Mouse (Mus musculus): ENCODE measurements around the gene Pskh1. TPM values are rescaled to one million over a fixed set of nuclear protein-coding genes. Genes with fewer than 3 reads are reported as not detected.
A peak's percentile ranks its signal among the peaks of the same experiment; 100 is the strongest.

The Pskh1 gene
- polyA plus RNA-seq, 1 experiment, result 13.3 TPM

DNA sequence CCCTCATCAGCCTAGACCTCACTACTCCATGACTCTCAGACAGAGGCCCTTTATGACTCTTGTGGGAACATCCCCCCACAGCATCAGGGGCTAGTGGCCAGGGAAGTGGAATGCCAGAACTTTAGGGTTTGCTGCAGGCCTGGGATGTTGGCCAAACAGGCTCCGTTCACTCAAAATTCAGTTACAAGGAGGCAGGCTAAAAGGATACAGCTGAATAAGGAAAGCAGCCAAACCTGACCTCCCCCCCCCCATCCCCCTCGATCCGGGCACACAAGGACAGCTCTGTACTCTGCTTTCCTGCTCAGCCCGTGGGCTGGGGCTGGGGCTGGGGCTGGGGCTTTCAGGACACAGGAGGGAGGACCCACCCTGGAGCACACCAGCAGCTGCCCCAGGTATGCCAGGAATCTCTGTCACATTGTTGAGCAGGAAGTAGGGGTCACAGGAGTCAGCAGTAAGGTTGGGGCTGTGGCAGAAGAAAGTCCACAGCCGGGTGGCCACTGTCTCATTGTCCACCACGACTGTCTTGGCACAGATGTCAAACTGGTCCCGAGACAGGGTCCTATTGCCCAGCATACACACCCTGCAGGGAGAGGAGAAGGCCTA is 50.9 kb downstream of the Pskh1 start:
- DNase-seq (ENCODE audit: extremely low spot score in 1 of 2, low spot score in 1 of 2), result peak in 1 of 2 experiments; percentile 48

DNA sequence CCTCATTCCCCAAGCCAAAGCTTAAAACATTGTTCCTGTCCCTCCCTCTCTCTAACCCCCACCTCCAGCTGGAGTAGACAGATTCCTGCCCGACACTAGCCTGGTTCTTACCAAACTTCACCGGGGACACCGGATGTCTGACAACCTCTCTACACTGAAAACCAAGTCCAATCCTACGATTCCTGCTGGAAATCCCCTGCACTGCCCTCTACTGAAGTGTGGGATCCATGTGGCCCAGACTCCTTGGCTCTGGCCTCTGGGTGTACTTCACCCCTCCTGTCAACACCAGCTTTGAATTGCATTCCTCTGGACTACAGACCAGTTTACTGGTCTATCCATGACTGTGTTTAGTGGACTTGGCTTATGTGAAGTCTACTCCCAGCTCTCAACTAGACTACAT is 56.3 kb downstream of the Pskh1 start:
- no peak for DNase-seq (ENCODE audit: extremely low spot score in 1 of 2, low spot score in 1 of 2)

DNA sequence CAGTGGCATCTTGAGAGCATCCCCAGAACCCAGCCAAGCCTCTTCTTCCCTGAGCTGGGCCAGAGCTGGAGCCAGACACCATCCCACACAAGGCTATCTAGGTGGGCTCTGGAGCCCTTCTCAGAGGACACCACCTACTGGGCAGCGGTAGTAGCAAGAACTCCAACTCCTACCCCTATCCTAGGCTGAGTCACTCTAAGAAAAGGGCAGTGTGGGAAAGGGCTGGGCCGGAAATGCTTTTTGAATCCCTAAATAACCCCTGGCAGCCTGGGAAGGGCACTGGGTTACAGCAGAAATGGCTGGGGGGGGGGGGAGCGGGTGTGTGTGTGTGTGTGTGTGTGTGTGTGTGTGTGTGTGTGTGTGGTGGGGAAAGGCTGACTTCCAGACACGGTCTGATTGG is 57.6 kb downstream of the Pskh1 start:
- no peak for DNase-seq (ENCODE audit: extremely low spot score in 1 of 2, low spot score in 1 of 2)

DNA sequence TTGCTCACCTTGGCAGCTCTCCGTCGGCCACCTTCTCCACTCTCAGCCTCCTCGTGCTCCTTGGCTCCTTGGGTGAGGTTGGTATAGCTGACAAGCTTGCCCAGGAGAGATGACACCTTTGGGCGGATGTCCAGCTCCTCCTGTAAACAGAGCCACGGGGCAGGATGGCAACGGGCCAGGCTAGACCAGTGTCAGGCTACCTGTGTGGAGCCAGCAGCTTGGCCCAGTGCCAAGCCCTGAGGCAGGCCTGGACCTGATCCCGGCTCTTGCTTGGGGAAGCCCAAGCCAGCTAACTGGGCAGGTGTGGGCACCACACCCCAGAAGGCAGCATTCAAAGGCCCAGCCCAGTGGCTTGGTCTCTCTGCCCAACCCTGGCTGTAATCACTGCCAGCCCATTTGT is 59.1 kb downstream of the Pskh1 start:
- no peak for DNase-seq (ENCODE audit: extremely low spot score in 1 of 2, low spot score in 1 of 2)

DNA sequence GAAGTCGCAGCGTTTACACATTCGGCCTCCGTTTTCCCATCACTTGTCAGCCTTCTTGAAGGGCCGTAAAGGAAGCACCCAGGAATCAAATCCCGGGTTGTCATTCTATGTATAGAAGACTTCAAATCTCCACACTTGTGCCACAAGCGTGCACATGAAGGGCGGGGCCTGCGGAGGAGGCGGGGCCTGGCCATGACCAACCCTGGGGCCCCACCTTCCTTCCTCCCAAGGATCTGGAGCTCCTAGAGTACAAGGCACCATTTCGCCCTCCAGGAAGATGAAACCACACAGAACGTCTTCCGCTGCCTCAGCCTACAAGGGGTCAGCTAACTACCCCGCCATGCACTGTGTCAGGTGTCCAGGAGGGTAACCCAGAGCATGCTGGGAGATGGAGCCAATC is 60.9 kb downstream of the Pskh1 start:
- no peak for DNase-seq (ENCODE audit: extremely low spot score in 1 of 2, low spot score in 1 of 2)

DNA sequence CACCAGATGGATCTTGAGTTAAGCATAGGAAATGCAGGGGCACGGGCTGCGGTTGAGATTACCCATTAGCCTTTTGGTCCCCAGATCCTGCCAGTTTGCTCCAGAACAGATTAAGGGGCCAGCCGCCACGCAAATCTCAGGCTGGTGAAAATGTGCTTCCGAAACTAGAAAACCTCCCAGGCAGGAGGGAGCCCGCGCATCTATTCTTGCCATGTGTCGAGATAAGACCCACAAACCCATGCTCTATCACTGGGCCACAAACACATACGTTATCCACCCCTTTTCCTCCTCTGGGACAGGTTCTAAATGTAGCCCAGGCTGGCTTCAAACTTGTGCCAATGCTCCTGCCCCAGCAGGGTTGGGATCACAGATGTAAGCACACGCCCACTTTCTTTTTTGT is 61.3 kb downstream of the Pskh1 start:
- DNase-seq (ENCODE audit: extremely low spot score in 1 of 2, low spot score in 1 of 2), result no peak

DNA sequence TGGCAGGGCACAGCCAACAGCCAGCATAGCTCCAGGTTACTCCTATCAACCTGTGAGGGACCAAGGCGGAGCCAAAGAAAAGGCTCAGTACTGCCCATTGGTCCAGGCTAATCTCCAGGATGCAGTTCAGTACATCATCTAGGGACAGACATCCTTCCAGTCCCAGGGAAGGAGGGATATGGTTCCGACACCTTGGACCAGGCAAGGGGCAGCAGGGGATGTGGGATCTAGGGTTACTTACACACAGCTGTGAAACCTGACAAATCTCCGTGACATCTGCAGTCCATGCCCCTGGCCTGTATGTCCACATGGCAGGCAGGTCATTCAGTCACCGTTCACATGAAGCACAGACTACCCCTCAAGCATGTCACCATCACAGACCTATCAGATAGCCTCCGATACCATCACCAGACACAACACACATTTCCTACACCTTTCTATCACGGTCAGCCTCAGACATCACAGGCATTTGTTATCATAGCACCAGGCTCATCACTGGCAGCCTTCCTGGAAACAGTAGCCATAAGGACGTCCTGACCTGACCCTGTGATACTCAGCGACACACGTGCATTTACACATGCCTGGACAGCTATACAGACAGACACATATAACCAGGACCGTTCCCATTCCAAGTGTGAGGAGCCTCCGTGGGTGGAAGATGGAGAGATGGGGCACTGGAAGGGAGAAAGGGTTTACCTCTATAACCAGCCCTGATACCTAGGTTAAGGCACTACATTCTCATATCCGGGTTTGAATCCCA is 64.4 kb downstream of the Pskh1 start:
- DNase-seq (ENCODE audit: extremely low spot score in 1 of 2, low spot score in 1 of 2), result no peak

DNA sequence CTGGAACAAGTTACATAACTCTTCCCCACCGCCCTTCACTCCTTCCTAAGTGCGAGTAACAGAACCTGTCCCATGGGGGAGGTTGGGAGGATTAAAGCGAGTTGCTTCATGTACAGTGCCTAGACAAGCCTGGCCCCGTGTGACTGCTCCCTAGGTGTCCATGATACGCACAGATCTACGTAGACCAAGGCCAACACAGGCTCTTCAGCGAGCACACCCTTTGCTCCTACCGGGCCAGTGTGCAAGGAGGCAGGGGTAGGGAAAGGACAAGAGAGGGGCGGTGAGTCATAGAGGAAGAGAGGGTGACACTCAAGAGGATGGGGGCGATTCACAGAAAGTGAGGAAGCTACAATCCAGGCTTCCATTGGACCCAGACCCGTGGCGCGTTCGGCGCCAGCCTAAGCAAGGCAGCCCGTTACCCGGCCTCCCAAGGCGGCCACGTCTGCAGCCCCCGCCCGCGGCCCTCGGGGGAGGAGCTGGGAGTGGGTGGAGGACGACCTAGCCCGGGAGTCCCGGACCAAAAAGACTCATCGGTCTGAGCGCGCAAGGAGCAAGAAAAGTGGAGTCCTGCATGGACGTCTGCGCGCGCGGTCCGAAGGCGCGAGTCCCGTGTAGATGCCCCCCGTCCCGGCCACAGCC is 65.1 kb downstream of the Pskh1 start:
- no peak for DNase-seq (ENCODE audit: extremely low spot score in 1 of 2, low spot score in 1 of 2)

DNA sequence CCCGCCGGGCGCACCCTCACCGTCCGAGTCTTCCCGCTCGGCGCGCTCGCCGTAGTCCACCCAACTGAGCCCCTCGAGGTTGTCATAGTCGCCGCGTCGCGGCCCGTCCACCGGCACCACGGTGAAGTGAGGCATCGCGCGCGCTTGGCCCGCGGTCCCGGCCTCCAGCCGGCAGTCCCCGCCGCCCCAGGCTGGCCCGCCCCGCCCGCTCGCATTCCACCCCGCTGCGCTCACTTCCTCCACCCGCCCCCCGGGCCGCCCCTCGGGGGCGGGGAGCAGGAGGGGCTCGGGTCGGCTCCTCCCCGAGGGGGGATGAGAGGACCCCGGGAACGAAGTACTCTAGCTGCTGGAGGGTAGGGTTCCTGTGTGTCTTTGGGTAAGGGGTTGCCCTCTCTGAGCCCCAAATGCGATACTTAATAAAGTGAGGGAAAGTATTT is 65.7 kb downstream of the Pskh1 start, which contains the start of gene Slc12a4:
Slc12a4 (minus strand) TSS at position 193 of the 437 bp plus-strand sequence.
- DNase-seq (ENCODE audit: extremely low spot score in 1 of 2, low spot score in 1 of 2), result no peak

DNA sequence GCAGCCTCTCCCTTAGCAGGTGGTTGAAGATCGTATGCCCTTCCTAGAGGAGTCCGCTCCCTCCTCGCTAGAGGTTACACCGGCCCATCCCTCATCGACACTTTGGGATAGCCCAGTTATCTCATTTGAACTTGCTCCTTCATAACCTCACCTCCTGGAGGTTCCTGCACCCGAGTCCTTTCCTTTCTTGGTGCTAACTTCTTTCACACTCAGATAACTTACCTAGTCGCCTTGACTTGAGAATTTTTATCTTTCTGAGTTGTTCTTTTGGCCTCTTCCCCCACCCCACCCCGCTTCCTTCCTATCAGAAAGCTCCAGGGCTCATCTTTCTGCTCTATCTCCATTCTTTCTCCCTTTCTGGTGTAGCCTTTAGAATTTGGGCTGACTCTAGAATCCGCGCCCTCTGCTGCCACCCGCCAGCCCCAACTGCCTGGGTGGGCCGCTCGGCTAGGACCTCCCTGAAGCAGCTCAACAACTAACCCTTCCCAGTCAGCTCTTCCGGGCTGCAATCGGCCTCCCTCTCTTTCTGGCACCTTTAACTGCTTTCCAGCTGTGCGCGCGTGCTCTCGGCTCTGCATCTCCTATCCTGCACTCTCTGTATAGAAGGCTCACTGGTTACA is 66.6 kb downstream of the Pskh1 start:
- DNase-seq (ENCODE audit: extremely low spot score in 1 of 2, low spot score in 1 of 2), result no peak

DNA sequence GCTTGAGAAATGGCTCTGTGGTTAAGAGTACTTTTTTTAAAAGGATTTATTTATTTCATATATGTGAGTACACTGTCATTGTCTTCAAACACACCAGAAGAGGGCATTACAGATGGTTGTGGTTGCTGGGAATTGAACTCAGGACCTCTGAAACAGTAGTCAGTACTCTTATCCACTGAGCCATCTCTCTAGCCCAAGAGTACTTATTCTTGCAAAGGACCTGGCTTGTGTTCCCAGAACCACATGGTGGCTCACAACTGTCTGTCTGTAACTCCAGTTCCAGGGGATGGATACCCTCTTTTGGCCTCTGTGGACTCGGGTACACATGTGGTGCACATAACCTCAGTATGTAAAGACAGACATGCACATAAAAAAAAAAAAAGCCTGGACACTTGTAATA is 69.1 kb downstream of the Pskh1 start:
- DNase-seq (ENCODE audit: extremely low spot score in 1 of 2, low spot score in 1 of 2), result no peak

DNA sequence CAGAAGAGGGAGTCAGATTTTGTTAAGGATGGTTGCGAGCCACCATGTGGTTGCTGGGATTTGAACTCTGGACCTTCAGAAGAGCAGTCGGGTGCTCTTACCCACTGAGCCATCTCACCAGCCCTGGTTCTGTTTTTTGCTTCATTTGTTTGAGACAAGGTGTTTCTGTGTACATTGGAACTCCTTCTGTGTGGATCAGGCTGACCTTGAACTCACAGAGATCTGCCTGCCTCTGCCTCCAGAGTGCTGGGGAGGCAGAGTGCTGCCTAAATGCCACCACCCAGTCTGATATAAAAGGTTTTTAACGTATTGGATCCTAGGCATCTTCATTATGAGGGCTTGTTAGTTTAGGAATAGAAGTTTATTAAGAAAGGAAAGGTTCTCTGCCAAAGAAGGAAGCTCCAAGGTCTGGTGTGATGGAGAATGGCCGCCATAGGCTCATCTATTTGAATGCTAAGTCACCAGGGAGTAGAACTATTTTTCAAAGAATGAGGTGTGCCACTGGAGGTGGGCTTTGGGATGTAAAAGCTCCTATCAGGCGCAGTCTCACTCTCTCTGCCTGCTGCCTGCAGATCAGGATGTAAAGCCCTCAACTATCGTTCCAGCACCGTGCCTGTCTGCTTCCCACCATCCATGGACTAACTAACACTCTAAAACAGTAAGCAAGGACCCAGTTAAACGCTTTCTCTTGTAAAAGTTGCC is 70.9 kb downstream of the Pskh1 start:
- no peak for DNase-seq (ENCODE audit: extremely low spot score in 1 of 2, low spot score in 1 of 2)

DNA sequence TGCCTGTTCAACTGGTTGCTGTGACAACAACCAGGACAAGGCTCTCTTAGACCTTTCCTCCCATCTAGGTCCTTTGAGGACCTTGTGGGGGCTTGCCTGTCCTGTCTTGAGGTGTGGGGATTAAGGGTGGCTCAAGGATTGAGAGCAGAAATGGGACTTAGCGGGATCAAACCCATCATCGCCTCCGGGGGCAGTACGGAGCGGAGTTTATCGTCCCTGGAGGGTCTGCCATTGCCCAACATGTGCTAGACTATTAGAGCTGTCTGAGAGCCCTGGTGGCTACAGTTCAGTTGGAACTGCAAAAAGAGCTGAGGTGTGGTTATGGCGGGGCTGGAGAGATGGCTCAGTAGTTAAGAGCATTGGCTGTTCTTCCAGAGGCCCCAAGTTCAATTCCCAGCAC is 75.1 kb downstream of the Pskh1 start:
- no peak for DNase-seq (ENCODE audit: extremely low spot score in 1 of 2, low spot score in 1 of 2)

DNA sequence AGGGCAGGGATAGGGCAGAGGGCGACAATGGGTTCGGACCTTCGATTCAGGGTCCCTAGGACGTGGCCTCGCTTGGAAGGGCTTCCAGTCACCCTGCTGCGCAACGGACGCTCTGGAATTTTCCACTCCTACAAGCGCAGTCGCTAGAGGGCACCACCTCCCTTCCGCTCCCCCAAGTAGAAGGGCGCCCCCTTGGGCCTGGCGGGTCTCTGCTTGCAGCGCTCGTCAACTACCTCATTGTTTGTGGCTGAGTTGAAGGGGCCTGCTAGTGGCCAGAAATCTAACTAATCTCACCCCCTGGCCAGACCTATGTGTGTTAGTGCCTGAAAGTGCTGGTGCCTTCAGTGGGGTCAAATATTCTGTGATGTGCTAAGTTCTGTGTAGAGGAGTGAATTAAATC is 79.1 kb downstream of the Pskh1 start, which contains the start of gene Dpep3:
Dpep3 (minus strand) TSS at position 105 of the 400 bp plus-strand sequence.
- DNase-seq (ENCODE audit: extremely low spot score in 1 of 2, low spot score in 1 of 2), result no peak

DNA sequence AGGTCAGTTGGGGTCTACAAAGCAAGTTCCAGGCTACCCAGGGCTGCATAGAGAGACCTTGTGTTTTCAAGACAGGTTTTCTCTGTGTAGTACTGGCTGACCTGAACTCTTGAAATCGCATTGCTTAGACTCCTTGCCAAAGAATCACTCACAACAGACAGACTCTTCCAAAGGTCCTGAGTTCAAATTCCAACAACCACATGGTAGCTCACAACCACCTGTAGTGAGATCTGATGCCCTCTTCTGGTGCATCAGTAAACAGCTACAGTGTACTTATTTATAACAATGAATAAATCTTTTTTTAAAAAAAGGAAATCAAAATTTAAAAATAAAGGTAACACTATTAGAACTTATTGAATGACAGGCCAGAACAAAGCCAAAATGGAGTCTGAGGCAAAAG is 80.9 kb downstream of the Pskh1 start:
- DNase-seq (ENCODE audit: extremely low spot score in 1 of 2, low spot score in 1 of 2), result no peak

Other genes with a start within 250 kb of the Pskh1 start
- 33.6 and 37.2 TPM in 2 replicates for gene Carmil2, start 214.2 kb upstream of the Pskh1 start, polyA plus RNA-seq (2012; rRNA removed)
- gene Acd, start 199.3 kb upstream of the Pskh1 start, polyA plus RNA-seq (2012; rRNA removed), result 42.5 and 46.0 TPM in 2 replicates
- 49.5 and 57.0 TPM in 2 replicates for gene Pard6a, start 199.3 kb upstream of the Pskh1 start, polyA plus RNA-seq (2012; rRNA removed)
- 0.38 and 0.92 TPM in 2 replicates for gene 4933405L10Rik, start 192.8 kb upstream of the Pskh1 start, polyA plus RNA-seq (2012; rRNA removed)
- gene Enkd1, start 192.2 kb upstream of the Pskh1 start, polyA plus RNA-seq (2012; rRNA removed), result 15.6 and 16.0 TPM in 2 replicates
- gene Gfod2, start 141.8 kb upstream of the Pskh1 start, polyA plus RNA-seq (2012; rRNA removed), result 18.1 and 21.5 TPM in 2 replicates
- 24.2 and 28.5 TPM in 2 replicates for gene Ranbp10, start 73.1 kb upstream of the Pskh1 start, polyA plus RNA-seq (2012; rRNA removed)
- gene Tsnaxip1, start 72.7 kb upstream of the Pskh1 start, polyA plus RNA-seq (2012; rRNA removed), result 0.17 TPM in 1 of 2 replicates, not detected in the other
- 31.5 and 32.3 TPM in 2 replicates for gene Cenpt, start 47.2 kb upstream of the Pskh1 start, polyA plus RNA-seq (2012; rRNA removed)
- 47.0 and 47.1 TPM in 2 replicates for gene Thap11, start 45.3 kb upstream of the Pskh1 start, polyA plus RNA-seq (2012; rRNA removed)
- gene Nutf2, start 39.9 kb upstream of the Pskh1 start, polyA plus RNA-seq (2012; rRNA removed), result 79.7 and 94.9 TPM in 2 replicates
- gene Edc4, start 19.6 kb upstream of the Pskh1 start, polyA plus RNA-seq (2012; rRNA removed), result 71.6 and 78.3 TPM in 2 replicates
- 4.2 and 8.1 TPM in 2 replicates for gene Nrn1l, start 6.9 kb upstream of the Pskh1 start, polyA plus RNA-seq (2012; rRNA removed)
- 4.5 and 4.9 TPM in 2 replicates for gene Ctrl, start 33.4 kb downstream of the Pskh1 start, polyA plus RNA-seq (2012; rRNA removed)
- gene Psmb10, start 38.0 kb downstream of the Pskh1 start, polyA plus RNA-seq (2012; rRNA removed), result 115 and 125 TPM in 2 replicates
- 75.1 and 75.6 TPM in 2 replicates for gene Lcat, start 42.9 kb downstream of the Pskh1 start, polyA plus RNA-seq (2012; rRNA removed)
- 24.9 and 28.3 TPM in 2 replicates for gene Slc12a4, start 65.7 kb downstream of the Pskh1 start, polyA plus RNA-seq (2012; rRNA removed)
- not detected in 2 replicates for gene Dpep3, start 79.0 kb downstream of the Pskh1 start, polyA plus RNA-seq (2012; rRNA removed)
- gene Dus2, start 90.9 kb downstream of the Pskh1 start, polyA plus RNA-seq (2012; rRNA removed), result 27.1 and 28.5 TPM in 2 replicates
- not detected in 2 replicates for gene Dpep2nb, start 105.5 kb downstream of the Pskh1 start, polyA plus RNA-seq (2012; rRNA removed)
- 9.6 and 11.4 TPM in 2 replicates for gene Ddx28, start 111.4 kb downstream of the Pskh1 start, polyA plus RNA-seq (2012; rRNA removed)
- gene Nfatc3, start 158.4 kb downstream of the Pskh1 start, polyA plus RNA-seq (2012; rRNA removed), result 7.7 TPM in 2 replicates
- 0.21 and 0.24 TPM in 2 replicates for gene Esrp2, start 236.5 kb downstream of the Pskh1 start, polyA plus RNA-seq (2012; rRNA removed)
- 17.6 and 17.7 TPM in 2 replicates for gene Pla2g15, start 250.0 kb downstream of the Pskh1 start, polyA plus RNA-seq (2012; rRNA removed)

Measured in frontal cortex, adult 2 months (tissue).